In genomic region chr13:44260039-44260438, GRCm38 (mm10) we compare ENCODE assay signal across 17 mouse cellular contexts.
DNase-seq lines count a peak whose midpoint lies in the region; ATAC-seq and TF ChIP-seq lines count a peak whose summit lies in the region.
"Had no signal": no experiment of that assay in that cellular context is flagged by ENCODE, and none has a peak within 500 bp of the region (broad histone marks: within the 10 kb centered on the region; RNA-seq: fewer than 3 reads in every experiment).

No protein-coding gene starts in this region.

- H3K9me3 ChIP-seq in lung, postnatal 0 days (ENCODE audit: low read length): no peaks in the 10 kb centered on the region
- no peaks in the 10 kb centered on the region for H3K9me3 ChIP-seq in limb, embryonic 10.5 days (replicated peaks)
- H3K9me3 ChIP-seq: G1E; midbrain, embryonic 15.5 days; neural tube, embryonic 12.5 days; stomach, embryonic 15.5 days had no signal

- peak; percentile 30; the same call in 1 of the 2 replicates for ATAC-seq in lung, postnatal 0 days
- ATAC-seq: forebrain, embryonic 16.5 days; midbrain, embryonic 15.5 days had no signal

- TF ChIP-seq EP300 in lung, postnatal 0 days (IDR thresholded peaks at IDR 0.05): no peak

- H3K4me1 ChIP-seq in lung, postnatal 0 days (ENCODE audit: insufficient read depth, low read depth, low read length): no peaks in the 10 kb centered on the region
- peaks cover 32% of the 10 kb centered on the region for H3K4me1 ChIP-seq in limb, embryonic 10.5 days
- H3K4me1 ChIP-seq: midbrain, embryonic 15.5 days; neural tube, embryonic 12.5 days; stomach, embryonic 15.5 days had no signal

- no peaks in the 10 kb centered on the region for H3K36me3 ChIP-seq in lung, postnatal 0 days (ENCODE audit: insufficient read depth, low read length)
- no peaks in the 10 kb centered on the region for H3K36me3 ChIP-seq in limb, embryonic 10.5 days
- H3K36me3 ChIP-seq: G1E; midbrain, embryonic 15.5 days; neural tube, embryonic 12.5 days; stomach, embryonic 15.5 days had no signal

- no peaks in the 10 kb centered on the region for H3K27me3 ChIP-seq in lung, postnatal 0 days (replicated peaks; ENCODE audit: insufficient read depth, low read length)
- H3K27me3 ChIP-seq in limb, embryonic 10.5 days (ENCODE audit: low read depth, poor library complexity, severe bottlenecking): no peaks in the 10 kb centered on the region
- H3K27me3 ChIP-seq: midbrain, embryonic 15.5 days; neural tube, embryonic 12.5 days; stomach, embryonic 15.5 days had no signal

- H3K9ac ChIP-seq in lung, postnatal 0 days (replicated peaks; ENCODE audit: low read depth): no peak overlapping the region
- H3K9ac ChIP-seq: hindbrain, embryonic 14.5 days; liver, embryonic 14.5 days; midbrain, embryonic 15.5 days; neural tube, embryonic 12.5 days; stomach, embryonic 15.5 days had no signal

- intact Hi-C loops in gastrocnemius, postnatal 14 days (cut with DNase I; ENCODE audit: low total_unique reads): no loop called here

- no peak overlapping the region for H3K4me3 ChIP-seq in lung, postnatal 0 days (ENCODE audit: low read depth, low read length)
- H3K4me3 ChIP-seq in limb, embryonic 10.5 days: no peak overlapping the region
- H3K4me3 ChIP-seq: midbrain, embryonic 15.5 days; neural tube, embryonic 12.5 days; stomach, embryonic 15.5 days had no signal

- 63% methylated on average over 6 of the region's 6 CpGs for WGBS in lung, postnatal 0 days
- WGBS in limb, embryonic 10.5 days: 45% methylated on average over 6 of the region's 6 CpGs

- no peak for TF ChIP-seq CTCF in lung, postnatal 0 days (IDR thresholded peaks at IDR 0.05)

- DNase-seq in gastrocnemius, postnatal 14 days: peak; percentile 26
- no peak for DNase-seq in gastrocnemius, postnatal 4 days (ENCODE audit: low spot score in 2 of 2)
- peak; percentile 41 for DNase-seq in lung, postnatal 0 days (ENCODE audit: low spot score)
- DNase-seq in lung, postnatal 4 days: no peak
- peak; percentile 73 to 80 for DNase-seq in heart, adult 9 months (ENCODE audit: low spot score in 2 of 2)
- no peak for DNase-seq in limb, embryonic 10.5 days (ENCODE audit: low spot score)
- DNase-seq in urinary bladder, adult 2 months (ENCODE audit: low spot score): no peak
- no peak for DNase-seq in spleen, adult 18-20 months
- DNase-seq: cerebellum, postnatal 25 days; lung, postnatal 36 days had no signal

- no peak overlapping the region for H3K4me2 ChIP-seq in lung, postnatal 0 days (replicated peaks; ENCODE audit: low read depth, low read length)
- H3K4me2 ChIP-seq: hindbrain, embryonic 14.5 days; midbrain, embryonic 15.5 days; neural tube, embryonic 12.5 days; stomach, embryonic 15.5 days had no signal

- H3K27ac ChIP-seq in lung, postnatal 0 days (ENCODE audit: low read length): no peak overlapping the region
- H3K27ac ChIP-seq in limb, embryonic 10.5 days: peak overlapping the region; percentile 36
- H3K27ac ChIP-seq: hindbrain, embryonic 14.5 days; liver, embryonic 14.5 days; midbrain, embryonic 15.5 days; neural tube, embryonic 12.5 days had no signal

Comparison
In these comparisons a context has a peak if more than half of its experiments do, and no peak if none do; other contexts are left out.
1. DNase-seq: peak in gastrocnemius, postnatal 14 days (single experiment), lung, postnatal 0 days (single experiment) and heart, adult 9 months (2 of 2); none in gastrocnemius, postnatal 4 days (0 of 2), lung, postnatal 4 days (0 of 2), limb, embryonic 10.5 days (single experiment), urinary bladder, adult 2 months (single experiment) and spleen, adult 18-20 months (0 of 2).